Mouse (Mus musculus) heart, postnatal 0 days (tissue): Measurements from ENCODE around the gene Piga. TPM values are rescaled to one million over a fixed set of nuclear protein-coding genes. Genes with fewer than 3 reads are reported as not detected.

Source experiments
- ATAC-seq: fragments of 200-750 bp; cut with Nextera tagmentation; 2 replicates; pipeline ENCODE4 v1.8.0; 2017; ENCODE audit warnings: low read depth, moderate number of reproducible peaks, moderate library complexity; ENCODE audit not compliant: insufficient read depth
- DNase-seq: peaks from one replicate; pipeline ENCODE4 v3.0.0-alpha.2; 2016; ENCODE audit warnings: low spot score
- H3K27ac ChIP-seq: fragments of 300-500 bp; sonication (generic); 2 replicates; pipeline ENCODE4 v1.5.1; 2014; ENCODE audit warnings: low read depth, mild to moderate bottlenecking
- H3K27me3 ChIP-seq: fragments of 300-500 bp; sonication (generic); 2 replicates; pipeline ENCODE4 v1.6.1; 2014; ENCODE audit warnings: low read length, mixed read lengths; ENCODE audit not compliant: control insufficient read depth, insufficient read depth
- H3K36me3 ChIP-seq: fragments of 300-500 bp; sonication (generic); replicated peaks from 2 replicates; pipeline ENCODE4 v1.6.1; 2014; ENCODE audit warnings: low read length, mixed read lengths; ENCODE audit not compliant: control insufficient read depth, insufficient read depth
- H3K4me1 ChIP-seq: fragments of 300-500 bp; sonication (generic); 2 replicates; pipeline ENCODE4 v1.6.1; 2014; ENCODE audit warnings: antibody characterized with exemption; ENCODE audit not compliant: control insufficient read depth, insufficient read depth
- H3K4me2 ChIP-seq: fragments of 300-500 bp; sonication (generic); 2 replicates; pipeline ENCODE4 v1.6.1; 2014; ENCODE audit warnings: low read depth, mild to moderate bottlenecking, low read length, moderate library complexity
- H3K4me3 ChIP-seq: fragments of 300-500 bp; sonication (generic); 2 replicates; pipeline ENCODE4 v1.5.1; 2014; ENCODE audit warnings: low read depth, low read length
- H3K9ac ChIP-seq: fragments of 300-500 bp; sonication (generic); replicated peaks from 2 replicates; pipeline ENCODE4 v1.6.1; 2014; ENCODE audit warnings: low read depth, low read length, mixed read lengths
- H3K9me3 ChIP-seq: fragments of 300-500 bp; sonication (generic); replicated peaks from 2 replicates; pipeline ENCODE4 v1.6.1; 2016; ENCODE audit warnings: low read length; ENCODE audit not compliant: control insufficient read depth
- CTCF ChIP-seq: IDR thresholded peaks from 2 replicates; pipeline ENCODE4 v1.5.1; 2016; ENCODE audit warnings: antibody characterized with exemption, control low read depth, low read depth
- EP300 ChIP-seq: IDR thresholded peaks from 2 replicates; pipeline ENCODE4 v1.6.1; 2016; ENCODE audit warnings: antibody characterized with exemption, low read depth
- WGBS: fragments of 180-500 bp; shearing (Covaris S2); extraction: QIAGEN DNeasy Blood & Tissue Kit; methylation state at CpG from one replicate; pipeline ENCODE4 v1.1.7; 2014; 5-methylcytosine and 5-hydroxymethylcytosine counted together
- polyA plus RNA-seq: library from polyadenylated mRNA; unstranded; fragments of >200 nt; fragmentation: Nextera tagmentation; extraction: Ambion mirVana; gene quantifications from 2 replicates; pipeline ENCODE4 v1.2.1, GENCODE M21; 2015
- total RNA-seq: library from RNA; depleted of rRNA; stranded (reverse); fragments of >200 nt; gene quantifications from 2 replicates; pipeline ENCODE4 v1.2.3, GENCODE M21; 2014; ENCODE audit warnings: low replicate concordance

Piga gene
- total and polyA plus RNA-seq, 2 experiments from 2014 or later: 2.2 to 2.7 TPM

GRCm38 (mm10) chrX:164445601-164446000 lies 26.0 kb downstream of the Piga start:
- Histone ChIP-seq H3K4me3 (no peak overlapping the region), H3K9me3 (no peaks in the 10 kb centered on the region), H3K36me3 (no peaks in the 10 kb centered on the region), H3K27me3 (no peaks in the 10 kb centered on the region), H3K9ac (no peak overlapping the region), H3K27ac (no peak overlapping the region), H3K4me1 (no peaks in the 10 kb centered on the region), H3K4me2 (no peak overlapping the region)
- ATAC-seq (no peak), DNase-seq (no peak)
- 82% methylated on average over 12 of the region's 12 CpGs for WGBS
- TF ChIP-seq CTCF (no peak), EP300 (no peak)

- DNase-seq: no peak
- Histone ChIP-seq H3K4me1 (no peaks in the 10 kb centered on the region), H3K27me3 (no peaks in the 10 kb centered on the region), H3K27ac (no peak overlapping the region), H3K36me3 (no peaks in the 10 kb centered on the region), H3K9me3 (no peaks in the 10 kb centered on the region), H3K4me3 (no peak overlapping the region), H3K4me2 (no peak overlapping the region), H3K9ac (no peak overlapping the region)
- WGBS: 75% methylated on average over 10 of the region's 10 CpGs
- TF ChIP-seq EP300 (no peak), CTCF (peak; percentile 23; the same call in 1 of the 2 replicates)
- no peak for ATAC-seq
Observed at GRCm38 (mm10) chrX:164446106-164446551, 26.5 kb downstream of the Piga start.

GRCm38 (mm10) chrX:164446835-164447681 lies 27.5 kb downstream of the Piga start:
- H3K27ac ChIP-seq: no peak overlapping the region
- no peak for DNase-seq
- H3K27me3 ChIP-seq: no peaks in the 10 kb centered on the region
- 74% methylated on average over 9 of the region's 9 CpGs for WGBS
- ATAC-seq: no peak
- no peaks in the 10 kb centered on the region for H3K36me3 ChIP-seq
- no peak overlapping the region for H3K9ac ChIP-seq
- H3K4me3 ChIP-seq: no peak overlapping the region
- no peak overlapping the region for H3K4me2 ChIP-seq
- TF ChIP-seq EP300 (no peak), CTCF (no peak)
- no peaks in the 10 kb centered on the region for H3K4me1 ChIP-seq
- no peaks in the 10 kb centered on the region for H3K9me3 ChIP-seq

- Histone ChIP-seq H3K4me3 (no peak overlapping the region), H3K9me3 (no peaks in the 10 kb centered on the region), H3K27ac (no peak overlapping the region), H3K36me3 (no peaks in the 10 kb centered on the region), H3K4me2 (no peak overlapping the region), H3K9ac (no peak overlapping the region), H3K4me1 (no peaks in the 10 kb centered on the region), H3K27me3 (no peaks in the 10 kb centered on the region)
- ATAC-seq (no peak), DNase-seq (no peak)
- WGBS: 70% methylated on average over 2 of the region's 2 CpGs
- TF ChIP-seq EP300 (no peak), CTCF (no peak)
Observed at GRCm38 (mm10) chrX:164447682-164448071, 28.1 kb downstream of the Piga start.

- H3K27me3 ChIP-seq: no peaks in the 10 kb centered on the region
- no peak overlapping the region for H3K27ac ChIP-seq
- ATAC-seq (no peak), DNase-seq (peak; percentile 65)
- no peak overlapping the region for H3K9ac ChIP-seq
- 14% methylated on average over 3 of the region's 3 CpGs for WGBS
- H3K4me2 ChIP-seq: no peak overlapping the region
- TF ChIP-seq CTCF (peak; percentile 49), EP300 (no peak)
- H3K9me3 ChIP-seq: no peaks in the 10 kb centered on the region
- H3K36me3 ChIP-seq: no peaks in the 10 kb centered on the region
- no peak overlapping the region for H3K4me3 ChIP-seq
- H3K4me1 ChIP-seq: no peaks in the 10 kb centered on the region
Observed at GRCm38 (mm10) chrX:164449201-164449600, 29.6 kb downstream of the Piga start.
